Mouse (Mus musculus) hindbrain, postnatal 0 days (tissue): ENCODE data around the gene Grap. TPM values are rescaled to one million over a fixed set of nuclear protein-coding genes. Genes with fewer than 3 reads are reported as not detected.
"Not testable (repeated sequence)": the region's sequence is repeated elsewhere in the genome, so short reads cannot be mapped to it uniquely, and the experiment has no call there.

Source experiments
- ATAC-seq: fragments of 200-750 bp; cut with Nextera tagmentation; 2 replicates; pipeline ENCODE4 v1.8.0; 2017; ENCODE audit warnings: mild to moderate bottlenecking, moderate TSS enrichment, moderate library complexity
- DNase-seq: peaks from one replicate; pipeline ENCODE4 v3.0.0-alpha.2; 2015; ENCODE audit warnings: low spot score
- H3K27ac ChIP-seq: fragments of 300-500 bp; sonication (generic); 2 replicates; pipeline ENCODE4 v1.5.1; 2014; ENCODE audit warnings: mild to moderate bottlenecking
- H3K27me3 ChIP-seq: fragments of 300-500 bp; sonication (generic); 2 replicates; pipeline ENCODE4 v1.6.1; 2014; ENCODE audit warnings: low read length, mixed read lengths; ENCODE audit not compliant: insufficient read depth
- H3K36me3 ChIP-seq: fragments of 300-500 bp; sonication (generic); 2 replicates; pipeline ENCODE4 v1.6.1; 2014; ENCODE audit warnings: low read length, mixed read lengths; ENCODE audit not compliant: insufficient read depth
- H3K4me1 ChIP-seq: fragments of 300-500 bp; sonication (generic); 2 replicates; pipeline ENCODE4 v1.6.1; 2014; ENCODE audit warnings: antibody characterized with exemption, low read length, mixed read lengths; ENCODE audit not compliant: insufficient read depth
- H3K4me2 ChIP-seq: fragments of 300-500 bp; sonication (generic); 2 replicates; pipeline ENCODE4 v1.6.1; 2014; ENCODE audit warnings: low read depth, mild to moderate bottlenecking, low read length, moderate library complexity, mixed read lengths
- H3K4me3 ChIP-seq: fragments of 300-500 bp; sonication (generic); 2 replicates; pipeline ENCODE4 v1.5.1; 2014; ENCODE audit warnings: low read length
- H3K9ac ChIP-seq: fragments of 300-500 bp; sonication (generic); replicated peaks from 2 replicates; pipeline ENCODE4 v1.6.1; 2014; ENCODE audit warnings: mild to moderate bottlenecking, low read length, moderate library complexity, mixed read lengths
- H3K9me3 ChIP-seq: fragments of 300-500 bp; sonication (generic); 2 replicates; pipeline ENCODE4 v1.6.1; 2016; ENCODE audit warnings: low read length, mixed read lengths
- CTCF ChIP-seq: IDR thresholded peaks from 2 replicates; pipeline ENCODE4 v1.5.1; 2016; ENCODE audit warnings: antibody characterized with exemption, control low read depth, low read depth
- WGBS: fragments of 180-500 bp; shearing (Covaris S2); extraction: QIAGEN DNeasy Blood & Tissue Kit; methylation state at CpG from one replicate; pipeline ENCODE4 v1.1.7; 2014; 5-methylcytosine and 5-hydroxymethylcytosine counted together
- polyA plus RNA-seq: library from polyadenylated mRNA; unstranded; fragments of >200 nt; fragmentation: Nextera tagmentation; extraction: Ambion mirVana; gene quantifications from 2 replicates; pipeline ENCODE4 v1.2.1, GENCODE M21; 2015
- total RNA-seq: library from RNA; depleted of rRNA; stranded (reverse); fragments of >200 nt; gene quantifications from 2 replicates; pipeline ENCODE4 v1.2.3, GENCODE M21; 2014

Grap gene
- total and polyA plus RNA-seq, 2 experiments from 2014 or later: 7.4 to 7.7 TPM

GRCm38 (mm10) chr11:61637856-61638255 lies 15.2 kb upstream of the Grap start:
- TF ChIP-seq CTCF: no peak
- ATAC-seq: no peak
- no peak overlapping the region for H3K9ac ChIP-seq
- no peak for DNase-seq
- no peaks in the 10 kb centered on the region for H3K36me3 ChIP-seq
- no peaks in the 10 kb centered on the region for H3K27me3 ChIP-seq
- H3K4me3 ChIP-seq: no peak overlapping the region
- no peaks in the 10 kb centered on the region for H3K9me3 ChIP-seq
- H3K4me2 ChIP-seq: no peak overlapping the region
- no peaks in the 10 kb centered on the region for H3K4me1 ChIP-seq
- H3K27ac ChIP-seq: no peak overlapping the region
- WGBS: 86% methylated on average over 3 of the region's 3 CpGs

DNA sequence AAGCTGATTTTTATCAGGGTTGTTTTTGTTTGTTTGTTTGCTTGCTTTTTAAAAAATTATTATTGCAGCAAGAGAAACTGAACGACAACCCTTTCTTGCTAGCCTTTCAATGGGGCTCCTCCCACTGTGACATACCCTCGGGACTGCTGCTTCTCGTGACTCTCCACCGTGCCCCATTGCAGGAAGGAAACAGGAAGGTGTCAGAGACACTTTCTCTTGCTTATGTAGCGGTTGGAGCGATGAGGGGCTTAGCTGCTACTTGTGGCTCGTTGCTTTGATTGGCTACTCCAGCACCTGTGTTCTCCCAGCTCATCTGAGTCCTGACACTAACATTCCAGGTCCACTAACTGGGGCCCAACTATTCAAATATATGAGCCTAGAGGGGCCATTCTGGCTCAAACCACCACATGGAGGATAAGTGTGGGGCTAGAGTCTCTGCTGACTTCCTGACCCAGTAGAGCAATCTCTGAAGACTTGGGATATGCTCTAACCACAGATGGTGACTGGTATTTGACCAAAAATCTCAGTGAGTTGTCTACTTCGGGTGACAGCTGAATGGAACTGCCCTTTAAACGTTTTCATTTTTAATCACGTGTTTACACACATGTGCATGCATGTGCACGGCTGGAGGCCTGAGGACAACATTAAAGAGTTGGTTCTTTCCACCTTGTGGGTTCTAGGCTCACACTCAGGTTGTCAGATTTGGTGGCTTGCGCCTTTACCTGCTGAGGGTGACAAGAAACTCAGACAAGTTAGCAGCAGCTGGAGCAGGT lies 14.1 kb upstream of the Grap start:
- Histone ChIP-seq H3K36me3 (no peaks in the 10 kb centered on the region), H3K27me3 (no peaks in the 10 kb centered on the region), H3K4me2 (no peak overlapping the region), H3K9me3 (no peaks in the 10 kb centered on the region), H3K9ac (no peak overlapping the region), H3K4me1 (no peaks in the 10 kb centered on the region), H3K4me3 (no peak overlapping the region), H3K27ac (no peak overlapping the region)
- 76% methylated on average over 12 of the region's 12 CpGs for WGBS
- DNase-seq (no peak), ATAC-seq (no peak)
- TF ChIP-seq CTCF: no peak

- WGBS: 98% methylated on average over 6 of the region's 6 CpGs
- Histone ChIP-seq H3K27ac (no peak overlapping the region), H3K9me3 (no peaks in the 10 kb centered on the region), H3K27me3 (no peaks in the 10 kb centered on the region), H3K4me1 (no peaks in the 10 kb centered on the region), H3K9ac (no peak overlapping the region), H3K36me3 (no peaks in the 10 kb centered on the region), H3K4me3 (no peak overlapping the region), H3K4me2 (no peak overlapping the region)
- no peak for TF ChIP-seq CTCF
- ATAC-seq (no peak), DNase-seq (no peak)
Observed at GRCm38 (mm10) chr11:61639601-61640177, 13.4 kb upstream of the Grap start.

GRCm38 (mm10) chr11:61640585-61640984 lies 12.5 kb upstream of the Grap start:
- H3K4me2 ChIP-seq, H3K36me3 ChIP-seq, H3K4me3 ChIP-seq, H3K27ac ChIP-seq, ATAC-seq, H3K9me3 ChIP-seq, H3K4me1 ChIP-seq, DNase-seq, H3K27me3 ChIP-seq, H3K9ac ChIP-seq: not testable (repeated sequence)
- 69% methylated on average over 9 of the region's 9 CpGs for WGBS

GRCm38 (mm10) chr11:61642106-61642505 lies 11.0 kb upstream of the Grap start:
- no peak overlapping the region for H3K9ac ChIP-seq
- TF ChIP-seq CTCF: no peak
- H3K4me3 ChIP-seq: no peak overlapping the region
- no peak overlapping the region for H3K27ac ChIP-seq
- 86% methylated on average over 7 of the region's 7 CpGs for WGBS
- H3K4me1 ChIP-seq: no peaks in the 10 kb centered on the region
- H3K9me3 ChIP-seq: no peaks in the 10 kb centered on the region
- DNase-seq (no peak), ATAC-seq (no peak)
- no peak overlapping the region for H3K4me2 ChIP-seq
- H3K36me3 ChIP-seq: no peaks in the 10 kb centered on the region
- H3K27me3 ChIP-seq: no peaks in the 10 kb centered on the region

GRCm38 (mm10) chr11:61643184-61643961 lies 9.7 kb upstream of the Grap start:
- TF ChIP-seq CTCF: no peak
- no peak overlapping the region for H3K9ac ChIP-seq
- 78% methylated on average over 5 of the region's 5 CpGs for WGBS
- H3K36me3 ChIP-seq: no peaks in the 10 kb centered on the region
- H3K27me3 ChIP-seq: no peaks in the 10 kb centered on the region
- ATAC-seq (no peak), DNase-seq (no peak)
- no peaks in the 10 kb centered on the region for H3K9me3 ChIP-seq
- H3K4me1 ChIP-seq: no peaks in the 10 kb centered on the region
- H3K27ac ChIP-seq: no peak overlapping the region
- no peak overlapping the region for H3K4me2 ChIP-seq
- H3K4me3 ChIP-seq: no peak overlapping the region
